Mouse (Mus musculus) embryo, embryonic 9.5 days (tissue): Measurements from ENCODE around the gene Glrx3.

Source experiments
- DNase-seq: peaks from one replicate; pipeline ENCODE4 v3.0.0-alpha.2; 2017; ENCODE audit errors: extremely low spot score

Glrx3 gene

GRCm38 (mm10) chr7:137472149-137472548 lies 34.7 kb downstream of the Glrx3 start:
- DNase-seq, result no peak

- peak; percentile 96 for DNase-seq
Measured at GRCm38 (mm10) chr7:137477950-137478620, 40.7 kb downstream of the Glrx3 start.

DNA sequence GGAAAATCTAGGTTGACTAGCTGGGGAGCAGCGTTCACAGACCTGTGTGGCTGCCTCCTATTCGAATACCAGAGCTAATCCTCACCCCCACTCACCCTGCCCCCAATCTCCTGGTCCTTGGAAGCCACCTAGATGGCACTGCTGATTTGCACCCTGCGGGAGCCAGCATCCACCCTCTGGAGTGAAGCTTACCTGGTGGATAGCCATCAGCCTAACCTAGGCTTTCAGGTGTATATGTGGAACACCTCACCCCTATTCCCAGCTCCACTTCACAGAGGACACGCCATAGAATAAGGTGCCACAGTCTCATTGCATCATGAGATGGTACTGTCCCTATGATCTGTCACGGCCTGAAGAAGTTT lies 41.2 kb downstream of the Glrx3 start:
- DNase-seq, result no peak

GRCm38 (mm10) chr7:137480839-137481238 lies 43.4 kb downstream of the Glrx3 start:
- no peak for DNase-seq

DNA sequence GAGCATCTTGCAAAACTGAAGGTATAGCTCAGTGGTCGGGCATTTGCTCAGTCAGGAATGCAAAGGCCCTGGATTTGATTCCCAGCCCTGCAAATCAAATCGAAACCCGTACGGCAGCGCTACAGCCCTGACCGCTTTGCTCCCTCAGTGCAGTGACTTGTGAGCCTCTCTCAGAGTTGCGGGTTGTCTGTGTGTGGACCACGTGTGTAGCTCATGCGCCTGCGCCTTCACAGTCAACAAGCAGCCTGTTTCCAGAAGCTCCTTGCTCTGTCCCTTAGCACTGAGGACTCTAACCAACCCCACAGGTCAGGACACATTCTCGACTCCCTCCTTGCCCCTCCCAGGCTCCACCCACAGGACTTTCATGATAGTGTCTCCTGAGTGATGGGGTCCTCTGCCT lies 46.6 kb downstream of the Glrx3 start:
- no peak for DNase-seq

GRCm38 (mm10) chr7:137488391-137488790 lies 51.0 kb downstream of the Glrx3 start:
- no peak for DNase-seq

- DNase-seq, result no peak
Measured at GRCm38 (mm10) chr7:137490711-137491110, 53.3 kb downstream of the Glrx3 start.

DNA sequence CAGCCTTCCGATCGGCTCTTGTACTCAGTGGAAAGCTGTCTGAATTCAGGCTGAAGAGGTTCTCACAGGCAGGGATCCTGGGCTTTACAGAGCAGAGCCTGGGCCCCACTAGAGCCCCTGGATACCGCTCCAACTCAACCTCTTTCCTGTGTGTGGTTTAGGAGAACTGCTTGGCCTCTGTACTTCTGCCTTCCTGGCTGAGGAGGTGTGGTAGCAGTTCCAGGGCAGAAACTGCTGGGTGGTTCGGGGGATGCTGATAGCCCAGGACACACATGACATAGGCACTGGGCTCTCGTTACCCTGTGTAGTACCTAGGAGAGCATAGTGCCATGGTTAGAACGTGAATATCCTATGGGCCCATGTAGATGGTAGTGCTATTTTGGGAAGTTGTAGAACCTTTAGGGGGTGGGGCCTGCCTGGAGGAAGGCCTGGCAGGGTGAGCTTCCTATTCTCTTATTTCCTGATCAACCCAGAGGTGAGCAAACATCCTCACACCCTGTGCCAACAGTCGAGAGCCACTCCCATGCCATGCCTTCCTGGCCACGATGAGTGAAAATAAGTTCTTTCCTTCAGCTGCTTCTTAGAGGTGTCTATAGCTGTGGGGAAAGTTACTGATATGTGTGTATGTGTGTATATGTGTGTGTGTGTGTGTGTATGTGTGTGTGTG lies 55.0 kb downstream of the Glrx3 start:
- no peak for DNase-seq

DNA sequence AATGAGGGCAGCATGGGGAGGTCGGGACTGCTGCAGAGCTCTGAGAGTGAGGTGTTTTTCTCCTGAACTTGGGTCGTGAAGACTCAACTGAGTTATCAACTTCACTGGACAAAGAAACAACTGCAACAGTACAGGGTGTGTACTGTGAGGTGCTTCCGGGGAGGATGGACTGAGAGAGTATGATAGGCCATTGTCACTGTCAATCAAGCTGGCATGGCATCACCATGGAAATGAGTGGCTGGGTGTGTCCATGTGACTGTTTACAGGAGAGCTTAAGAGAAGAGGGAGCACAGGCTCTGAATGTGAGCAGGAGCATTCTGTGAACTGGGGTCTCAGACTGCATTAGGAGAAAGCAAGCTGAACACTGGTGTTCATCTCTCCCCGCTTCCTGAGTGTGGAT lies 61.3 kb downstream of the Glrx3 start:
- no peak for DNase-seq

- DNase-seq, result no peak
Measured at GRCm38 (mm10) chr7:137517588-137517987, 80.2 kb downstream of the Glrx3 start.

DNA sequence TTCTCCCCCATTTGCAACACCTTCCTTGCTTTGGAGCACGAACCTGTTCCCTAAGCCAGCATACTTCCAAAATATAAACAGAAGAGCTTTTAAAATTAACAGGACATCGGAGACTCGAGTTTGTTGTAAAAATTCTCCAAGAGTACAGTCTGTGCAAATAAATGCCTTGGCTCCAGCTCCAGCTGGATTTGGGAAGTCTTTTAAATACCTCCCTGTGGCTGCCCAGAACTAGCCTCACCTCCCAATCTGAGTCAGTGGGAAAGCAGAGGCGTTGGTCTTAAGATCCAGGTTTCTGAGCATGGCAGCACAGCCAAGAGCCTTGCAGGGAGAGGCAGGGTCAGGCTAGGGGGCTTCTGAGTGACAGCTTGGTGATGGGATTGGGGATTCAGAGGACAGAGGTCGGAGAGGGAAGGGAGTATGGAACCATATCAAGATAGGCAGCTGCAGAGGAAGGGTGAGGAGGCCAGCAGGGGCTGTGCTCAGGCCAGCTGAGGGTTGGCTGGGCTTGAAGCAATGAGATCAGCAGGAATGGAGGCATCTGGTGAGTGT lies 80.7 kb downstream of the Glrx3 start:
- DNase-seq, result no peak
